Mouse (Mus musculus) midbrain, embryonic 16.5 days (tissue): ENCODE measurements around the gene Loxl1. TPM values are rescaled to one million over a fixed set of nuclear protein-coding genes. Genes with fewer than 3 reads are reported as not detected.

Experiments used
- ATAC-seq: fragments of 200-750 bp; cut with Nextera tagmentation; 2 replicates; pipeline ENCODE4 v1.8.0; 2017; ENCODE audit warnings: moderate TSS enrichment
- H3K27ac ChIP-seq: fragments of 300-500 bp; sonication (generic); 2 replicates; pipeline ENCODE4 v1.5.1; 2014; ENCODE audit warnings: mild to moderate bottlenecking, low read length, mixed read lengths
- H3K27me3 ChIP-seq: fragments of 300-500 bp; sonication (generic); 2 replicates; pipeline ENCODE4 v1.6.1; 2014; ENCODE audit warnings: low read depth, low read length, mixed read lengths; ENCODE audit not compliant: control insufficient read depth, insufficient read depth
- H3K36me3 ChIP-seq: fragments of 300-500 bp; sonication (generic); 2 replicates; pipeline ENCODE4 v1.6.1; 2014; ENCODE audit warnings: mild to moderate bottlenecking, low read length, moderate library complexity, mixed read lengths; ENCODE audit not compliant: control insufficient read depth, insufficient read depth
- H3K4me1 ChIP-seq: fragments of 300-500 bp; sonication (generic); 2 replicates; pipeline ENCODE4 v1.6.1; 2014; ENCODE audit warnings: mild to moderate bottlenecking, low read length, mixed read lengths; ENCODE audit not compliant: control insufficient read depth, insufficient read depth
- H3K4me2 ChIP-seq: fragments of 300-500 bp; sonication (generic); 2 replicates; pipeline ENCODE4 v1.6.1; 2014; ENCODE audit warnings: mild to moderate bottlenecking, low read length, mixed read lengths
- H3K4me3 ChIP-seq: fragments of 300-500 bp; sonication (generic); 2 replicates; pipeline ENCODE4 v1.5.1; 2014; ENCODE audit warnings: low read depth, mild to moderate bottlenecking, low read length, moderate library complexity, mixed read lengths
- H3K9ac ChIP-seq: fragments of 300-500 bp; sonication (generic); 2 replicates; pipeline ENCODE4 v1.6.1; 2014; ENCODE audit warnings: low read depth, low read length, mixed read lengths
- H3K9me3 ChIP-seq: fragments of 300-500 bp; sonication (generic); replicated peaks from 2 replicates; pipeline ENCODE4 v1.6.1; 2014; ENCODE audit warnings: mild to moderate bottlenecking, low read length, mixed read lengths; ENCODE audit not compliant: control insufficient read depth, poor library complexity, severe bottlenecking
- WGBS: fragments of 180-500 bp; shearing (Covaris S2); extraction: QIAGEN DNeasy Blood & Tissue Kit; methylation state at CpG from one replicate; pipeline ENCODE4 v1.1.7; 2014; 5-methylcytosine and 5-hydroxymethylcytosine counted together
- polyA plus RNA-seq: library from polyadenylated mRNA; unstranded; fragments of >200 nt; fragmentation: Nextera tagmentation; extraction: Ambion mirVana; gene quantifications from 2 replicates; pipeline ENCODE4 v1.2.1, GENCODE M21; 2015

Loxl1 gene
- polyA plus RNA-seq, 1 experiment from 2014 or later: 4.8 TPM

DNA sequence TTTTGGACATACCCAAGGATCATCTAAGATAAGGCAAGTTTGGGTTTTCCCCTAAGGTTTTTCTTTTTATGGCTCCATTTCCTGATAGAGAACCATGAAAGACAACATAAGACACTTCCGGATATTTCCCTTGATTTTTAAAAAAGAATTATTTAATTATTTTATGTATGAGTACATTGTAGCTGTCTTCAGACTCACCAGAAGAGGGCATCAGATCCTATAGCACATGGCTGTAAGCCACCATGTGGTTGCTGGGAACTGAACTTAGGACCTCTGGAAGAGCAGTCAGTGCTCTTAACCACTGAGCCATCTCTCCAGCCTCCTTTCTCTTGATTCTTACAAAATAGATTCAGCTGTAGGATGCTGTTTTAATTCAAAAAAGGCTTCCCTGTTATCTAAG, 28.8 kb upstream of the Loxl1 start:
- WGBS: 93% methylated on average over 1 of the region's 1 CpGs
- no peaks in the 10 kb centered on the region for H3K9me3 ChIP-seq
- H3K4me3 ChIP-seq: no peak overlapping the region
- H3K27me3 ChIP-seq: no peaks in the 10 kb centered on the region
- H3K9ac ChIP-seq: no peak overlapping the region
- no peaks in the 10 kb centered on the region for H3K4me1 ChIP-seq
- no peak for ATAC-seq
- H3K27ac ChIP-seq: no peak overlapping the region
- no peaks in the 10 kb centered on the region for H3K36me3 ChIP-seq
- no peak overlapping the region for H3K4me2 ChIP-seq

DNA sequence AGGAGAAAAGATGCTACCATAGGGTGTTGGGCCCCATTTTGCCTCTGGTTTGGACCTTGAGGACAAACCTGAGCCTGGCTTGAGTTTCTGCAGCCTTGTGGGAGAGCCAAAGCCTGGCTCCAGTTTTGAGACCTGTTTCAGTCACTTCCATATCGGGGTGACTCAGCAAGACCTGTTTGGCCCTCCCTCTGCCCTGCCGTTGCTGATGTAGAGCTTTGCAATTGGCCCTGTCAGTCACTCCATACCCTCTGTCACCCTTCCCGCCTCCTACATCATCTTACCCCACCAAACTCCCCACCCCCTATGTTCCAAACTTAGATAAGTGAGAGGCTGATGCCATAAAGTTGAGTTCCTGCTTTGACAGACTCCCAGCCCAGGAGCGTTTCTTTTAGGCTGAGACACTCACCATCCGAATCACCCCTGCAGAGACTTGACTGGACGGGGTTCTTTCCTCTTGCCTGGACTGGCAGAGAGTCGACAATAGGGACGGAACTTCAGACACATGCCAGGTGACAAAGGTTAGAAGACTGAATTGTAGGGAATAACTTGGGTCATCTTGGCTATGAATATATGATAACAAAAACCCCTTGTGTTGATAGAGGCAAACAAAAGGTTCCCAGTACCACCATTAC, 23.8 kb upstream of the Loxl1 start:
- 74% methylated on average over 8 of the region's 8 CpGs for WGBS
- H3K4me1 ChIP-seq: no peaks in the 10 kb centered on the region
- H3K4me3 ChIP-seq: no peak overlapping the region
- no peaks in the 10 kb centered on the region for H3K36me3 ChIP-seq
- no peaks in the 10 kb centered on the region for H3K9me3 ChIP-seq
- no peak overlapping the region for H3K27ac ChIP-seq
- H3K27me3 ChIP-seq: no peaks in the 10 kb centered on the region
- H3K9ac ChIP-seq: no peak overlapping the region
- no peak overlapping the region for H3K4me2 ChIP-seq
- no peak for ATAC-seq

DNA sequence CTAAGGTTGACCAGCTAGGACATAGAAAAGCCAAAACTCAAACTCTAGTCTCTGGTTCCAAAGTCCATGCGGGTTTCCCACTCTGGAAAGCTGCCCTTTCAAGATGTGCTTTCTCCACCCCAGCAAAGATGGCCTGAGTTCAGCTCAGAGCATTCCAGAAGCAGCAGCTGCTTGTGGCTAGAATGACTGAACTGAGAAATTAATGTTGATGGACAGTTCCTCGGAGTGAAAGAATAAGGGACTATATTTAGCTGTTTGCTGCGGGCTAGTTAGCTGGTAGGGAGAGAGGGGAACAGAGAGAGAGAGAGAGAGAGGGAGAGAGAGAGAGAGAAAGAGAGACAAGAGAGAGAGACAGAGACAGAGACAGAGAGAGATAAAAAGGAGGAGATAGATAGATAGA, 18.3 kb upstream of the Loxl1 start:
- ATAC-seq: no peak
- WGBS: 69% methylated on average over 3 of the region's 3 CpGs
- Histone ChIP-seq H3K27ac (no peak overlapping the region), H3K4me3 (no peak overlapping the region), H3K9ac (no peak overlapping the region), H3K36me3 (no peaks in the 10 kb centered on the region), H3K27me3 (no peaks in the 10 kb centered on the region), H3K9me3 (no peaks in the 10 kb centered on the region), H3K4me1 (peaks cover 5% of the 10 kb centered on the region; the same call in 1 of the 2 replicates), H3K4me2 (no peak overlapping the region)

DNA sequence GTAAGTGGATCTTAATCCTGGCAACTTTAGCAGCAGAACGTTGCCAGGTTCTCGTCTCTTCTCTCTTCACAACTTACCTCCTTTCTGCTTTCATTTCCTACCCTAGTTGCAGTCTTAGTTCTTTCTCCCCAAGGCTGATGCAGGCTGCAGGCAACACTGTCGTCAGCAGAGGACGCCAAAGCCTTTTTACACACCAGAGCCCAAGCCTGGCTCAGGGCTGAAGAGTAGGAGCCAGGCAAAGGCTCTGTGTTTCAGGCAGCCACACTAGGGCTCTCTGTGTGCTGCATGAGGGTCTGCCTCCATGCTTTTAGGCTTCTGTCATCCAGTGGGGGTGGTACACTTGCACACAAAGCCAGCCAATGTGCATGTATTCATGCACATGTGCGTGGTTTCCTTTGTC, 17.3 kb upstream of the Loxl1 start:
- H3K4me1 ChIP-seq: peaks cover 6% of the 10 kb centered on the region; the same call in 1 of the 2 replicates
- 26% methylated on average over 5 of the region's 5 CpGs for WGBS
- H3K4me2 ChIP-seq: no peak overlapping the region
- H3K9ac ChIP-seq: no peak overlapping the region
- peak; percentile 90 for ATAC-seq
- H3K4me3 ChIP-seq: no peak overlapping the region
- no peaks in the 10 kb centered on the region for H3K27me3 ChIP-seq
- H3K36me3 ChIP-seq: no peaks in the 10 kb centered on the region
- no peak overlapping the region for H3K27ac ChIP-seq
- H3K9me3 ChIP-seq: no peaks in the 10 kb centered on the region

DNA sequence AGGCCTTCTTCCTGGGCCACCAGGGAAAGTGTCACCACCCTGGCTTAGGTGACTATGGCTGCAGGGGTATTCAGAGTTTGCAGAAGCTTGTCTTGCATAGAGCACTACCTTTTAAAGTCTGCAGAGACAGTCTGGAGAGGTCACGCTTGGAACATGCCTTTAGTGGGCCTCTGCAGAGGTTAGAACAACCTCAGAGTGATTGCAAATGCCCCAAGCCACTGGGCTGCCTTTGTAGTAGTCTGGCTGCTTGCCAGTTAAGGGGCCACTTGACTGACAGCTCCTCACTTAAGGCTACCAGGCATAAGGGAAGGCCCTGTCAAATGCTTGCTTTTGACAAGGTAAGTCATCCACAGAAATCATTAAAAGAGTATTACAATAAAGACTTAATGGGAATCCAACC, 14.4 kb upstream of the Loxl1 start:
- no peaks in the 10 kb centered on the region for H3K36me3 ChIP-seq
- H3K4me3 ChIP-seq: no peak overlapping the region
- peaks cover 12% of the 10 kb centered on the region; the same call in 1 of the 2 replicates for H3K4me1 ChIP-seq
- no peak for ATAC-seq
- H3K9ac ChIP-seq: no peak overlapping the region
- no peak overlapping the region for H3K27ac ChIP-seq
- no peak overlapping the region for H3K4me2 ChIP-seq
- H3K27me3 ChIP-seq: no peaks in the 10 kb centered on the region
- 33% methylated on average over 1 of the region's 1 CpGs for whole genome bisulfite sequencing
- no peaks in the 10 kb centered on the region for H3K9me3 ChIP-seq

DNA sequence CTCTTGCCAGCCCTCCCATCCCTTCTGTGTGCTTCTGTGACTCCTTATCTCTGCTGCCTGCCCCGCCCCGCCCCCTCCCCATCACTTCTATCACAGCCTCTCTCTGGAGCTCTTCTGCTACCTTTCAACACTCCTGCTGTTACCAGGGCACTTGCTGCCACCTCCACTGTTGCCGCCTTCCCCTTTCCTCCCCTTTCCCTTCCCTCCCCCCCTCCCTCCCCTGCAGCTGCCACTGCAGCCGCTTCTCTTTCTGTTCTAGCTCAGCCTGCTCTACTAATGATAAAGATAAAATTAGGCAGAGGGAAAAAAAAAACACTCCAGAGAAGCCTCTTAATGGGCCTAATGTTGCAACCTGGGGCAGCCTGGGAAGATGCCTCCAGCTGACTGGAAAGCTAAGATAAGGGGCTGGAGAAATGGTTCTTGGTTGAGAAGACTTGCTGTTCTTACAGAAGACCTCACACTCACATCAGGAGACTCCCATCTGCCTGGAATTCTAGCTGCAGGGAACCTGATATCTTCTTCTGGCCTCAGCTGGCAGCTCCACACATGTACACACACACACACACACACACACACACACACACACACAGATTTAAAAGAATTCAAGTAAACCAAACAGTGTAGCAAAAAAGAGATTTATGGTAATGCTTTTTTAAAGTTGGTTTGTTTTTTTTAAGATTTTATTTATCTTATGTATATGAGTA, 13.6 kb upstream of the Loxl1 start:
- H3K9me3 ChIP-seq: no peaks in the 10 kb centered on the region
- no peak overlapping the region for H3K4me2 ChIP-seq
- ATAC-seq: no peak
- H3K4me1 ChIP-seq: peaks cover 12% of the 10 kb centered on the region; the same call in 1 of the 2 replicates
- no peak overlapping the region for H3K9ac ChIP-seq
- no peak overlapping the region for H3K4me3 ChIP-seq
- no peaks in the 10 kb centered on the region for H3K36me3 ChIP-seq
- no peaks in the 10 kb centered on the region for H3K27me3 ChIP-seq
- H3K27ac ChIP-seq: no peak overlapping the region
- 27% methylated on average over 4 of the region's 4 CpGs for WGBS

DNA sequence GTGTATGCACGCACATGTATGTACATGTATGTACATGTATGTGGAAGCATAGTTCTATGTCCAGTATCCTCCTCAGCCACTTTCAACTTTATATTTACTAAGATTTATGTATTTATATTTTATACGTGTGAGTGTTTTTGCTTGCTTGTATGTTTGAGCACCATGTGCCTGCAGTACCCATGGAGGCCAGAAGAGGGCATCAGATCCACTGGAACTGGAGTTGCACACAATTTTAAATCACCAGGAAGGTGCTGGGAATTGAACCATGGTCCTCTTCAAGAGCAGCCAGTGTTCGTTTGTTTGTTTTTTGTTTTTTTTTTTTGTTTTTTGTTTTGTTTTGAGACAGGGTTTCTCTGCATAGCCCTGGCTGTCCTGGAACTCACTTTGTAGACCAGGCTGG, 8.7 kb upstream of the Loxl1 start:
- H3K4me3 ChIP-seq: no peak overlapping the region
- WGBS: over 99% methylated on average over 3 of the region's 3 CpGs

DNA sequence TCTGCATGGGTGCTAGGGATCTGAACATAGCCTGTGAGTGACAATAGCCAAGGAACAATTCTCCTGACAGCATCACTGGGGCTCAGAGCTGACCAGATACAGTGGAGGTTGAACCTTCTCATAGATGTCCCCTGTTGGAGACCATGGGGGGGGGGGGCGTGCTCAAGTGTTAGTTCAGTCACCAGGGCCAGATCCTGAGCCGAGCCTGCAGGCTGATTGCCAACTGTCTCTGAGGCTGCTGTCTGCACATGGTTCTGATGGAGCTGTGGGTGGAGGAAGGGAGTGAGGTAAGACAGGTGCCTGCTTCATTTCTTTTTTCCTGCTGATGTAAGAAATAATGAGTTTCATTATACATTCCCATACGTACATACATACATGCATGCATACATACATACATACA, 5.3 kb upstream of the Loxl1 start:
- no peak for ATAC-seq
- H3K9me3 ChIP-seq: no peaks in the 10 kb centered on the region
- H3K9ac ChIP-seq: no peak overlapping the region
- no peak overlapping the region for H3K27ac ChIP-seq
- H3K4me1 ChIP-seq: no peaks in the 10 kb centered on the region; the same call in 1 of the 2 replicates
- H3K36me3 ChIP-seq: no peaks in the 10 kb centered on the region
- H3K4me2 ChIP-seq: no peak overlapping the region
- H3K4me3 ChIP-seq: no peak overlapping the region
- no peaks in the 10 kb centered on the region for H3K27me3 ChIP-seq
- 82% methylated on average over 3 of the region's 3 CpGs for WGBS

More for the DNA sequence above, 8.7 kb upstream of the Loxl1 start:
- Histone ChIP-seq H3K27me3 (no peaks in the 10 kb centered on the region), H3K9me3 (no peaks in the 10 kb centered on the region), H3K4me2 (no peak overlapping the region), H3K27ac (no peak overlapping the region), H3K36me3 (no peaks in the 10 kb centered on the region), H3K9ac (no peak overlapping the region), H3K4me1 (peaks cover 10% of the 10 kb centered on the region; the same call in 1 of the 2 replicates)
- no peak for ATAC-seq

DNA sequence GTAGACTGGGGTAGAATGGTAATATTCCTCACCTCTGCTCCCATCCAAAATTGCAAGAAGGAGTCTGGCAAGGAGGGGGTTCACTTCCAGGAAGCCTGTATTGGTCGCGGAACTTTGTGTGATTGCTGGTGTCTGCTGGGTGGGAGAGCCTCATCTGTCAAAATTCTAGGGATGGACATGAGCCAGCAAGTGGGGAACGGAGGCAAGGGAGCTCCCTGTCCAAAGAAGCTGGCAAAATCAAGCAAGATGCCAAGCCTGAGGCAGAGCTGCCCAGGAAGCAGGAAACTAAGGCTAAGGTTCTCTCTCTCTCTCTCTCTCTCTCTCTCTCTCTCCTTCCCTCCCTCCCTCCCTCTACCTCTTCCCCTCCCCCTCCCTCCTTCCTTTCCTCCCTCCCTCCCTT, 4.4 kb upstream of the Loxl1 start:
- Histone ChIP-seq H3K9me3 (no peaks in the 10 kb centered on the region), H3K27ac (no peak overlapping the region), H3K36me3 (no peaks in the 10 kb centered on the region), H3K27me3 (peaks cover 6% of the 10 kb centered on the region), H3K4me2 (no peak overlapping the region), H3K4me3 (no peak overlapping the region), H3K4me1 (peaks cover 6% of the 10 kb centered on the region; the same call in 1 of the 2 replicates), H3K9ac (no peak overlapping the region)
- WGBS: 71% methylated on average over 3 of the region's 3 CpGs
- ATAC-seq: no peak
